Mouse (Mus musculus) lung, adult 2 months (tissue): ENCODE measurements around the gene Vezf1.

Source experiments
- CTCF ChIP-seq: fragments of 200-500 bp; IDR thresholded peaks from 2 replicates; pipeline ENCODE4 v1.5.1; 2011; ENCODE audit warnings: mild to moderate bottlenecking, low read length, control low read depth; ENCODE audit not compliant: insufficient read depth
- POLR2A ChIP-seq: fragments of 200-500 bp; IDR thresholded peaks from 2 replicates; pipeline ENCODE4 v1.6.1; 2011; ENCODE audit warnings: low read depth, mild to moderate bottlenecking, control low read depth, low read length, borderline replicate concordance; ENCODE audit errors: extremely low read depth

GRCm38 (mm10) chr11:88125483-88125882 is 57.4 kb downstream of the Vezf1 start:
- TF ChIP-seq CTCF (no peak), POLR2A (no peak)
